Mouse (Mus musculus) olfactory bulb, adult 2 months (tissue): Measurements from ENCODE around the gene Eipr1. TPM values are rescaled to one million over a fixed set of nuclear protein-coding genes. Genes with fewer than 3 reads are reported as not detected.
A peak's percentile ranks its signal among the peaks of the same experiment; 100 is the strongest.
"Not testable (repeated sequence)": the region's sequence is repeated elsewhere in the genome, so short reads cannot be mapped to it uniquely, and the experiment has no call there.

Experiments
- H3K27ac ChIP-seq: fragments of 200-500 bp; 2 replicates; pipeline ENCODE4 v1.5.1; 2012; ENCODE audit warnings: low read depth, low read length; ENCODE audit not compliant: insufficient read depth
- H3K4me1 ChIP-seq: fragments of 200-500 bp; 2 replicates; pipeline ENCODE4 v1.6.1; 2012; ENCODE audit warnings: low read length; ENCODE audit not compliant: control insufficient read depth, insufficient read depth
- H3K4me3 ChIP-seq: fragments of 200-500 bp; 2 replicates; pipeline ENCODE4 v1.5.1; 2012; ENCODE audit warnings: mild to moderate bottlenecking, low read depth, low read length, moderate library complexity; ENCODE audit not compliant: insufficient read depth
- CTCF ChIP-seq: fragments of 200-500 bp; IDR thresholded peaks from 2 replicates; pipeline ENCODE4 v1.5.1; 2012; ENCODE audit warnings: low read depth, mild to moderate bottlenecking, low read length, moderate library complexity; ENCODE audit not compliant: insufficient read depth
- POLR2A ChIP-seq: fragments of 200-500 bp; IDR thresholded peaks from 2 replicates; pipeline ENCODE4 v1.6.1; 2012; ENCODE audit warnings: mild to moderate bottlenecking, low read depth, low read length, moderate library complexity; ENCODE audit not compliant: insufficient read depth
- WGBS: fragments of 180-500 bp; shearing (Covaris S2); methylation state at CpG from one replicate; pipeline ENCODE4 v1.1.7; 2018; 5-methylcytosine and 5-hydroxymethylcytosine counted together
- polyA plus RNA-seq: library from polyadenylated mRNA; stranded (reverse); fragments of >200 nt; gene quantifications from 2 replicates; pipeline ENCODE4 v1.2.4, GENCODE M21; 2012; ENCODE audit warnings: low replicate concordance; ENCODE audit not compliant: missing spikeins, insufficient read depth, insufficient read length

Gene Eipr1
- polyA plus RNA-seq, 1 experiment, result not detected

- 88% methylated on average over 4 of the region's 4 CpGs for whole genome bisulfite sequencing
- H3K27ac ChIP-seq, result no peak overlapping the region
- no peak overlapping the region for H3K4me3 ChIP-seq
- no peaks in the 10 kb centered on the region for H3K4me1 ChIP-seq
- TF ChIP-seq CTCF, result no peak
- TF ChIP-seq POLR2A, result no peak
Measured at GRCm38 (mm10) chr12:28726204-28726603, 25.4 kb upstream of the Eipr1 start.

GRCm38 (mm10) chr12:28727061-28727460 is 24.5 kb upstream of the Eipr1 start:
- H3K4me1 ChIP-seq, result no peaks in the 10 kb centered on the region
- TF ChIP-seq POLR2A (no peak), CTCF (no peak)
- H3K27ac ChIP-seq, result no peak overlapping the region
- no peak overlapping the region for H3K4me3 ChIP-seq
- WGBS, result 87% methylated on average over 5 of the region's 5 CpGs

DNA sequence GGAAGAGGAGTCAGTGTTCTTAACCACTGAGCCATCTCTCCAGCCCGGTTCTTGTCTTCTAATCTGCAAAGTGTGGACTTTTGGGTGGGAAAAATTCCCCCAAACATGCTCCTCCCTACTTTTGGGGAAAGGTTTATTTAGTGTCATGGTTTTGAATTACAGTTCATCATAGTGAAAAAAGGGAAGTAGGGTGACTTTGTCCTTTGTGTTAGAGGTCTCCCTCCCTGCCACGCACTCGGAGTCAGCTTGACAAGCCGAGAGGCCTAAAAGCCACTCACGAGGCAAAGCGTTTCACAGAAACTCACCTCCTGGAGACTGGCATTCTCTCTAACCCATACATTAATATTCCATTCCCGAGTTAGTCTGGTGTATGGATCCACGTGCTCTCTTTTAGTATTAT is 19.0 kb upstream of the Eipr1 start:
- TF ChIP-seq CTCF (no peak), POLR2A (no peak)
- H3K4me1 ChIP-seq, result peaks cover 3% of the 10 kb centered on the region
- H3K27ac ChIP-seq, result no peak overlapping the region
- no peak overlapping the region for H3K4me3 ChIP-seq
- 90% methylated on average over 8 of the region's 8 CpGs for WGBS

DNA sequence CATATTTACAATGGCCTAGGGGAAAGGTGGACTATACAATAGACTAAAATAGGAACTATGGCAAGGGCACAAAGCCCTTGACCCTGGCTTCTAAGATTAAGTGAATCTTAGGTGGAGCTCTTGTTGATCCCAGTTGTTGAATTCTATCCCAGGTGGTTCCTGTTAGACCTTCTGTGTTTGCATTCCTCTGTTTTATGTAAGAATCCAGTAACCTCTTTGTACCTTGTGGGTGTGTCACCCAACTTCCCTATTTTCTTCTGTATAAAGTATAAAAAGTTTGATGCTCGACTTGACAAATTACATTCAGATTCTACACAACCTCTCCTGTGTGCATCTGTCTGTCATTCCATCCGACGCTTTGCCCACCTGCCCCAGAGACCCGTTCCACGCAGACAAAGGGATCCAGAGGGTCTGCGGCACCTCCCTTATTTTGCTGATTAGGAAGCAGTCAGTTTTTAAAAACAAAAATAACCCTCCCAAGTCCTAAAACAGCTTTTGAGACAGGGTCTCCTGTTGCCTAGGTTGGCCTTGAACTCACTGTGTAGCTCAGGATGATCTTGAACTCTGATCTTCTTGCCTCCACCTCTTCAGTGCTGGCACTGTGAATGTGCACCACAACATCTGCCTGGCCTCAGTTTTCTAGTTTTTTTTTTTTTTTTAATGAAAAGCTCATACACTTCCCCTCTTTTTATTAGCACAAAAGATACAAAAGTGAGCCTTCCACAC is 17.9 kb upstream of the Eipr1 start:
- not testable (repeated sequence) for H3K27ac ChIP-seq, H3K4me3 ChIP-seq
- peaks cover 11% of the 10 kb centered on the region for H3K4me1 ChIP-seq
- 98% methylated on average over 6 of the region's 6 CpGs for WGBS

- 100% methylated on average over 1 of the region's 1 CpGs for WGBS
- no peak overlapping the region for H3K27ac ChIP-seq
- no peak overlapping the region for H3K4me3 ChIP-seq
- no peak for TF ChIP-seq CTCF
- TF ChIP-seq POLR2A, result no peak
- peaks cover 13% of the 10 kb centered on the region for H3K4me1 ChIP-seq
Measured at GRCm38 (mm10) chr12:28734271-28734670, 17.3 kb upstream of the Eipr1 start.

DNA sequence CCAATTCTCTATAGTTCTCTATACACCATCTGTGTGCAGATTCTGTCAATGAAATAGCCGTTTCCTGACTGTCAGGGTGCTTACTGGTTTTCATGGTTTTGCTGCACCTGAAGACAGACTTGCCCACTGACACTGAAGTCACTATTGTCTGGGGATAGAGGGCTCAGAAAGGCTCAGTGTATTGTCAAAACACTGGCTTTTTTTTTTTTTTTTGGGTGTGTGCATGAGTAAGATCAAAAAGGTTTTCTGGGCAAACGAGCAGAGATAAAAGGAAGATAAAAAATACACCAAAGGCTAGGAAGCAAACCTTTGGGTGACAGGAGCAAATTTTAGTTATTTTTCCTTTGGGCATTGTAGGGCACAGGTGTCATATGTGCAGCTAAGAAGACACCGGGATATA is 16.3 kb upstream of the Eipr1 start:
- WGBS, result 89% methylated on average over 3 of the region's 3 CpGs

DNA sequence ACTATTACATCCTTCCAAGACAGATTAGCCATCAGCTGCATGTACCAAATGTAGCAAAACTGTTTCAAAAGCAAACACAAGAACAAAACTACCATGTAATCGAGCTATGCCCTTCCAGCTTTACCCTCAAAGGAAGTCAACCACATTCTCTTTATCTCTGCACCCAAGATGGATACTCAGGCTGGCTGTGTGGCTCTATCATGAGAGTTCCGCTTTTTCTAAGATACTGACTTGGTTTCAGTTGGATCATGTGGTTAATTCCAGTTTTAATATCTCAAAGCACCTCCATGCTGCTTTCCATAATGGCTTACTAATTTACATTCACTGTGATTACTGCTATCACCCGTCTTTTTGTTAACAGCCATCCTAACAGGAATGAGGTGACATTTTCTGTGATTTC is 8.3 kb upstream of the Eipr1 start:
- Histone ChIP-seq H3K27ac (no peak overlapping the region), H3K4me1 (peaks cover 24% of the 10 kb centered on the region), H3K4me3 (no peak overlapping the region)
- 73% methylated on average over 3 of the region's 3 CpGs for WGBS
- no peak for TF ChIP-seq POLR2A
- no peak for TF ChIP-seq CTCF

More for the DNA sequence above, 16.3 kb upstream of the Eipr1 start:
- Histone ChIP-seq H3K27ac (no peak overlapping the region), H3K4me1 (peaks cover 15% of the 10 kb centered on the region), H3K4me3 (no peak overlapping the region)
- TF ChIP-seq CTCF (no peak), POLR2A (no peak)

DNA sequence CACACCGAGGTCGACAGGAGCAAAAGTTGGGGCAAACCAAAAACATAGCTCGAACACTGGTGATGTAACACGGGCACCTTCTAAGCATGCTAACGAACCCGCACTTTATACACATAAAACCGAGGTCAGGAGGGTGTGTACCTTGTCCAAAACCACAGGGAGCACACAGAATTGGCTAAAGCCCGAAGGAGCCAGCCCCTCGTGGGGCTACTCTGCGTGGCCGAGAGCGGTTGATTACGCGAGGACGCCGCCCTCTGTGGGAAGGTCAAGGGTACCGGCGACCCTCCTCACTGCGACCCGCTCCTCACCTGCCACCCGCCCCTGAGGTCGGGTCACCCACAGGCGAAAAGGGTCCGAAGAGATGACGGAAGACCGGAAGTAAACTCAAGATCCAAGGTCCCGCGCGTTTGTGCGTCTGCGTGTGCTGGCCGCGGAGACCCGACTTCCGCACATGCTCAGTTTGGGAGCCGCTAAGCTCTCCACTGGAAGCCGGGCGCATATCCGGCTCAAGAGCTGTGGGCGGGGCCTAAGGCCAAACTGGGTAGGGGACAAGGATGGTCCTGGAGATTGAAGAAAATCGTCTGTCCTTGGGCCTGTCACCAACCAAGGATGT is 1.5 kb upstream of the Eipr1 start, which contains the start of gene Trappc12:
Gene Trappc12, minus strand, starts transcription at position 452 of the 613 bp plus-strand sequence.
- WGBS, result under 1% methylated on average over 41 of the region's 41 CpGs
- Histone ChIP-seq H3K4me3 (peak within 1 kb of the TSS; percentile 71), H3K4me1 (peaks cover 27% of the 10 kb centered on the region), H3K27ac (peak within 1 kb of the TSS; percentile 55)
- TF ChIP-seq POLR2A, result 0 out of 2 replicates have a peak, but pooled peaks have one; percentile 35
- no peak for TF ChIP-seq CTCF

DNA sequence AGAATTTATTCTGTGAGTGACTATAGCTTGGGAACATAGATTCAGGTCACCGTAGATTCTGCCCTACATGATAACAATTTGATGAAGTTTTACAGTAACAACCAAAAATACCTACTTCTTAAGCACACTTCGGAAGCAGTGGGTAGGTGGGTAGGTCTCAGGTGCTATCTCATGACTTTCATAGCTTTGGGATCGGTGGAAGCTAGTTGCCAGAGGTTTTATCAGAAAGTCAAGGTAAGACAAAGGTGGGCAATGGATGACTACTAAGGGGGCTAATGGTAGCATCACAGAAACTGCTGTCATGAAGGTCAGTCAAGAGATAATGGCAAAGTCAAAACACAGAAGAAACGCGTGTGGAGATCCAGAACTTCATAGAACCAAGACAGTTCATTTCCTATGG is 727 bp upstream of the Eipr1 start:
- Histone ChIP-seq H3K27ac (no peak overlapping the region), H3K4me3 (no peak overlapping the region), H3K4me1 (peaks cover 24% of the 10 kb centered on the region)
- TF ChIP-seq CTCF, result no peak
- no peak for TF ChIP-seq POLR2A
- WGBS, result 97% methylated on average over 5 of the region's 5 CpGs
